Mouse (Mus musculus) small intestine, adult 2 months (tissue): ENCODE data around the gene Acod1.

ENCODE experiments used
- CTCF ChIP-seq: fragments of 200-500 bp; IDR thresholded peaks from 2 replicates; pipeline ENCODE4 v1.5.1; 2012; ENCODE audit warnings: low read depth, mild to moderate bottlenecking, control low read depth, inconsistent platforms, low read length, moderate library complexity, mixed read lengths; ENCODE audit not compliant: insufficient replicate concordance, insufficient read length; ENCODE audit errors: extremely low read depth
- POLR2A ChIP-seq: fragments of 200-500 bp; IDR thresholded peaks from 2 replicates; pipeline ENCODE4 v1.6.1; 2012; ENCODE audit warnings: low read depth, mild to moderate bottlenecking, control low read depth, inconsistent platforms, low read length, moderate library complexity

DNA sequence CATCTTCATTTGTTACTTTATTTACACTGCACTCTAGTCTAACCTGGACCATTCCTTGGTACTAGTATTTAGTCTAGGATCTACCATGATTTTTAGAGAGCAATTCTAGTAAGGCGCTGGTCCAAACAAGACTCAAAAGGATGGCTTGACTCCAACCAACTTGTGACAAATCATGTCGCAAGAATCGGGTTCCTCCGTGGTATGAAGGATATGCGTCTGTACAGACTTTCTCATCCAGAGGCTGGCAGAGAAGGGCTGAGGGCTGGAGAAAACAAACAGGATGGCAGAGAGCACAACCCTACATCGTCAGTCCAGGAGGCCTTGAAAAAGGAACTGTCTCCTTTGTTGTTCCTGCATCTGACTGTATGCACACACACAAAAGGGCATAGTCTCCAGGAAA, 49.8 kb downstream of the Acod1 start:
- TF ChIP-seq CTCF = no peak
- no peak for TF ChIP-seq POLR2A
